Mouse (Mus musculus): ENCODE measurements around the gene Nat14. TPM values are rescaled to one million over a fixed set of nuclear protein-coding genes. Genes with fewer than 3 reads are reported as not detected.

Nat14 gene
- polyA plus RNA-seq, 1 experiment from 2014 or later: 38.3 TPM

- peaks cover 13% of the 10 kb centered on the region for H3K36me3 ChIP-seq (ENCODE audit: control insufficient read depth, insufficient read depth)
- peak overlapping the region; percentile 100 for H3K4me2 ChIP-seq (ENCODE audit: low read length)
- peak overlapping the region; percentile 98 for H3K27ac ChIP-seq (ENCODE audit: low read length)
- H3K9ac ChIP-seq (replicated peaks; ENCODE audit: low read depth, low read length): peak overlapping the region; percentile 77
- H3K27me3 ChIP-seq (replicated peaks; ENCODE audit: control insufficient read depth, insufficient read depth, low read length): no peaks in the 10 kb centered on the region
- 3% methylated on average over 4 of the region's 4 CpGs for WGBS
- H3K4me3 ChIP-seq (replicated peaks; ENCODE audit: low read length): peak overlapping the region; percentile 56
- peaks cover 49% of the 10 kb centered on the region for H3K4me1 ChIP-seq (replicated peaks; ENCODE audit: control insufficient read depth, insufficient read depth, low read length)
- ATAC-seq: no peak
- no peaks in the 10 kb centered on the region for H3K9me3 ChIP-seq (ENCODE audit: control insufficient read depth, low read length)
These were observed 2.7 kb downstream of the Nat14 start for GRCm38 (mm10) chr7:4924483-4924882.

GRCm38 (mm10) chr7:4924891-4925301 is 3.1 kb downstream of the Nat14 start:
- Histone ChIP-seq H3K27me3 (replicated peaks; ENCODE audit: control insufficient read depth, insufficient read depth, low read length) (no peaks in the 10 kb centered on the region), H3K4me3 (replicated peaks; ENCODE audit: low read length) (no peak overlapping the region), H3K9me3 (ENCODE audit: control insufficient read depth, low read length) (no peaks in the 10 kb centered on the region), H3K4me1 (replicated peaks; ENCODE audit: control insufficient read depth, insufficient read depth, low read length) (peaks cover 49% of the 10 kb centered on the region), H3K4me2 (ENCODE audit: low read length) (no peak overlapping the region), H3K27ac (ENCODE audit: low read length) (peak overlapping the region; percentile 98), H3K9ac (replicated peaks; ENCODE audit: low read depth, low read length) (no peak overlapping the region), H3K36me3 (ENCODE audit: control insufficient read depth, insufficient read depth) (peaks cover 9% of the 10 kb centered on the region)
- WGBS: 0% methylated on average over 3 of the region's 4 CpGs
- ATAC-seq: no peak

GRCm38 (mm10) chr7:4925441-4926381 is 3.9 kb downstream of the Nat14 start, which contains the start of gene Ssc5d:
Gene Ssc5d, plus strand, starts transcription at chr7:4925785.
- 10% methylated on average over 6 of the region's 6 CpGs for WGBS
- Histone ChIP-seq H3K36me3 (ENCODE audit: control insufficient read depth, insufficient read depth) (peaks cover 3% of the 10 kb centered on the region; the same call in 1 of the 2 replicates), H3K9ac (replicated peaks; ENCODE audit: low read depth, low read length) (peak within 1 kb of the TSS; percentile 42), H3K4me3 (replicated peaks; ENCODE audit: low read length) (no peak within 1 kb of the TSS), H3K9me3 (ENCODE audit: control insufficient read depth, low read length) (no peaks in the 10 kb centered on the region), H3K27ac (ENCODE audit: low read length) (peak within 1 kb of the TSS; percentile 98), H3K4me1 (replicated peaks; ENCODE audit: control insufficient read depth, insufficient read depth, low read length) (peaks cover 49% of the 10 kb centered on the region), H3K27me3 (replicated peaks; ENCODE audit: control insufficient read depth, insufficient read depth, low read length) (no peaks in the 10 kb centered on the region), H3K4me2 (ENCODE audit: low read length) (no peak within 1 kb of the TSS; the same call in 1 of the 2 replicates)
- no peak for ATAC-seq

- H3K9me3 ChIP-seq (ENCODE audit: control insufficient read depth, low read length): no peaks in the 10 kb centered on the region
- H3K4me3 ChIP-seq (replicated peaks; ENCODE audit: low read length): no peak overlapping the region
- no peak overlapping the region for H3K27ac ChIP-seq (ENCODE audit: low read length)
- WGBS: 78% methylated on average over 16 of the region's 16 CpGs
- H3K9ac ChIP-seq (replicated peaks; ENCODE audit: low read depth, low read length): no peak overlapping the region
- no peaks in the 10 kb centered on the region for H3K36me3 ChIP-seq (ENCODE audit: control insufficient read depth, insufficient read depth)
- H3K27me3 ChIP-seq (replicated peaks; ENCODE audit: control insufficient read depth, insufficient read depth, low read length): no peaks in the 10 kb centered on the region
- no peak overlapping the region for H3K4me2 ChIP-seq (ENCODE audit: low read length)
- no peak for ATAC-seq
- peaks cover 43% of the 10 kb centered on the region for H3K4me1 ChIP-seq (replicated peaks; ENCODE audit: control insufficient read depth, insufficient read depth, low read length)
These were observed 5.0 kb downstream of the Nat14 start for GRCm38 (mm10) chr7:4926849-4927248.

- no peak overlapping the region for H3K4me3 ChIP-seq (replicated peaks; ENCODE audit: low read length)
- no peak overlapping the region for H3K4me2 ChIP-seq (ENCODE audit: low read length)
- 67% methylated on average over 8 of the region's 8 CpGs for WGBS
- H3K9me3 ChIP-seq (ENCODE audit: control insufficient read depth, low read length): no peaks in the 10 kb centered on the region
- H3K4me1 ChIP-seq (replicated peaks; ENCODE audit: control insufficient read depth, insufficient read depth, low read length): peaks cover 35% of the 10 kb centered on the region
- ATAC-seq: no peak
- H3K9ac ChIP-seq (replicated peaks; ENCODE audit: low read depth, low read length): no peak overlapping the region
- H3K27me3 ChIP-seq (replicated peaks; ENCODE audit: control insufficient read depth, insufficient read depth, low read length): no peaks in the 10 kb centered on the region
- H3K36me3 ChIP-seq (ENCODE audit: control insufficient read depth, insufficient read depth): no peaks in the 10 kb centered on the region
- H3K27ac ChIP-seq (ENCODE audit: low read length): no peak overlapping the region
These were observed 5.9 kb downstream of the Nat14 start for GRCm38 (mm10) chr7:4927711-4928110.

GRCm38 (mm10) chr7:4928323-4928722 is 6.5 kb downstream of the Nat14 start:
- Histone ChIP-seq H3K27me3 (replicated peaks; ENCODE audit: control insufficient read depth, insufficient read depth, low read length) (no peaks in the 10 kb centered on the region), H3K9me3 (ENCODE audit: control insufficient read depth, low read length) (no peaks in the 10 kb centered on the region), H3K4me3 (replicated peaks; ENCODE audit: low read length) (no peak overlapping the region), H3K9ac (replicated peaks; ENCODE audit: low read depth, low read length) (no peak overlapping the region), H3K36me3 (ENCODE audit: control insufficient read depth, insufficient read depth) (no peaks in the 10 kb centered on the region), H3K27ac (ENCODE audit: low read length) (no peak overlapping the region), H3K4me2 (ENCODE audit: low read length) (no peak overlapping the region), H3K4me1 (replicated peaks; ENCODE audit: control insufficient read depth, insufficient read depth, low read length) (peaks cover 29% of the 10 kb centered on the region)
- no peak for ATAC-seq
- 87% methylated on average over 16 of the region's 17 CpGs for WGBS

- ATAC-seq: no peak
- H3K4me1 ChIP-seq (replicated peaks; ENCODE audit: control insufficient read depth, insufficient read depth, low read length): no peaks in the 10 kb centered on the region
- 84% methylated on average over 12 of the region's 12 CpGs for WGBS
- no peaks in the 10 kb centered on the region for H3K36me3 ChIP-seq (ENCODE audit: control insufficient read depth, insufficient read depth)
- 0 out of 2 replicates have a peak, but pooled peaks cover 3% of the 10 kb centered on the region for H3K9me3 ChIP-seq (ENCODE audit: control insufficient read depth, low read length)
- H3K9ac ChIP-seq (replicated peaks; ENCODE audit: low read depth, low read length): no peak overlapping the region
- H3K4me3 ChIP-seq (replicated peaks; ENCODE audit: low read length): no peak overlapping the region
- no peak overlapping the region for H3K4me2 ChIP-seq (ENCODE audit: low read length)
- H3K27me3 ChIP-seq (replicated peaks; ENCODE audit: control insufficient read depth, insufficient read depth, low read length): no peaks in the 10 kb centered on the region
- no peak overlapping the region for H3K27ac ChIP-seq (ENCODE audit: low read length)
These were observed 11.3 kb downstream of the Nat14 start for GRCm38 (mm10) chr7:4933103-4933502.

GRCm38 (mm10) chr7:4934160-4934914 is 12.5 kb downstream of the Nat14 start:
- 80% methylated on average over 4 of the region's 4 CpGs for WGBS

GRCm38 (mm10) chr7:4936832-4937231 is 15.0 kb downstream of the Nat14 start:
- Histone ChIP-seq H3K4me1 (replicated peaks; ENCODE audit: control insufficient read depth, insufficient read depth, low read length) (no peaks in the 10 kb centered on the region), H3K27me3 (replicated peaks; ENCODE audit: control insufficient read depth, insufficient read depth, low read length) (no peaks in the 10 kb centered on the region), H3K9ac (replicated peaks; ENCODE audit: low read depth, low read length) (no peak overlapping the region), H3K27ac (ENCODE audit: low read length) (no peak overlapping the region), H3K36me3 (ENCODE audit: control insufficient read depth, insufficient read depth) (no peaks in the 10 kb centered on the region), H3K4me2 (ENCODE audit: low read length) (no peak overlapping the region), H3K9me3 (ENCODE audit: control insufficient read depth, low read length) (0 out of 2 replicates have a peak, but pooled peaks cover 3% of the 10 kb centered on the region), H3K4me3 (replicated peaks; ENCODE audit: low read length) (no peak overlapping the region)
- WGBS: 87% methylated on average over 10 of the region's 10 CpGs
- ATAC-seq: no peak

More at GRCm38 (mm10) chr7:4934160-4934914, 12.5 kb downstream of the Nat14 start:
- H3K4me3 ChIP-seq (replicated peaks; ENCODE audit: low read length): no peak overlapping the region
- no peak for ATAC-seq
- H3K4me1 ChIP-seq (replicated peaks; ENCODE audit: control insufficient read depth, insufficient read depth, low read length): no peaks in the 10 kb centered on the region
- no peaks in the 10 kb centered on the region for H3K36me3 ChIP-seq (ENCODE audit: control insufficient read depth, insufficient read depth)
- 0 out of 2 replicates have a peak, but pooled peaks cover 3% of the 10 kb centered on the region for H3K9me3 ChIP-seq (ENCODE audit: control insufficient read depth, low read length)
- H3K27me3 ChIP-seq (replicated peaks; ENCODE audit: control insufficient read depth, insufficient read depth, low read length): no peaks in the 10 kb centered on the region
- H3K4me2 ChIP-seq (ENCODE audit: low read length): no peak overlapping the region
- H3K27ac ChIP-seq (ENCODE audit: low read length): no peak overlapping the region
- no peak overlapping the region for H3K9ac ChIP-seq (replicated peaks; ENCODE audit: low read depth, low read length)

Data from forebrain, embryonic 16.5 days (tissue).